Mouse (Mus musculus) activated CD4-positive, CD25-positive, alpha-beta regulatory T cell, adult 4 months (primary cell): Measurements from ENCODE around the gene Rhbdl1. TPM values are rescaled to one million over a fixed set of nuclear protein-coding genes. Genes with fewer than 3 reads are reported as not detected.

Source experiments
- ATAC-seq: one replicate; pipeline ENCODE4 v1.8.0; 2017
- polyA plus RNA-seq, 2 experiments: library from polyadenylated mRNA; unstranded; fragments of 100-300 nt; shearing (Covaris generic); gene quantifications; one replicate each; pipeline ENCODE4 v1.2.1; 2017

The Rhbdl1 gene
- polyA plus RNA-seq, 2 experiments from 2014 or later = 1.1 TPM; not detected in 1

- peak; percentile 66 for ATAC-seq
Measured at GRCm38 (mm10) chr17:25791843-25792527, 45.1 kb downstream of the Rhbdl1 start.

- no peak for ATAC-seq
Measured at GRCm38 (mm10) chr17:25791320-25791842, 45.7 kb downstream of the Rhbdl1 start.

- no peak for ATAC-seq
Measured at GRCm38 (mm10) chr17:25786781-25787504, 50.2 kb downstream of the Rhbdl1 start.

GRCm38 (mm10) chr17:25786280-25786679, 50.8 kb downstream of the Rhbdl1 start, which contains the start of gene Ccdc78:
Gene Ccdc78, plus strand, starts transcription at chr17:25786580.
- ATAC-seq = no peak

GRCm38 (mm10) chr17:25785281-25785745, 51.8 kb downstream of the Rhbdl1 start, which contains the start of gene Haghl:
Gene Haghl, minus strand, starts transcription at chr17:25785673.
- peak; percentile 76 for ATAC-seq

Other genes starting within 250 kb of the Rhbdl1 start
- gene Gng13, start 120.1 kb downstream of the Rhbdl1 start, polyA plus RNA-seq = not detected
- 1 to 10 TPM; 4.0 to 6.7 TPM for gene Chtf18, start 109.9 kb downstream of the Rhbdl1 start, polyA plus RNA-seq
- gene Rpusd1, start 109.6 kb downstream of the Rhbdl1 start, polyA plus RNA-seq = 10 to 100 TPM in 1 of 2 experiments, 1 to 10 TPM in 1; 9.3 to 10.3 TPM
- gene Mslnl, start 101.3 kb downstream of the Rhbdl1 start, polyA plus RNA-seq = under 1 TPM in 1 of 2 experiments, not detected in 1; 0.18 TPM
- not detected for gene Msln, start 82.9 kb downstream of the Rhbdl1 start, polyA plus RNA-seq
- gene Narfl, start 63.5 kb downstream of the Rhbdl1 start, polyA plus RNA-seq = 10 to 100 TPM; 15.6 to 20.9 TPM
- gene Haghl, start 51.6 kb downstream of the Rhbdl1 start, polyA plus RNA-seq = 10 to 100 TPM; 27.2 to 30.3 TPM
- gene Ccdc78, start 50.7 kb downstream of the Rhbdl1 start, polyA plus RNA-seq = under 1 TPM in 1 of 2 experiments, not detected in 1; 0.62 TPM
- gene Fam173a, start 44.4 kb downstream of the Rhbdl1 start, polyA plus RNA-seq = 100 to 1,000 TPM; 196 to 238 TPM
- not detected for gene AC134908.4, start 41.6 kb downstream of the Rhbdl1 start, polyA plus RNA-seq
- gene Metrn, start 40.2 kb downstream of the Rhbdl1 start, polyA plus RNA-seq = 1 to 10 TPM; 2.2 to 4.6 TPM
- gene Fbxl16, start 28.2 kb downstream of the Rhbdl1 start, polyA plus RNA-seq = under 1 TPM in 1 of 2 experiments, not detected in 1; 0.16 TPM
- gene Wdr24, start 13.7 kb downstream of the Rhbdl1 start, polyA plus RNA-seq = 10 to 100 TPM; 11.9 to 17.9 TPM
- 10 to 100 TPM; 11.4 to 21.9 TPM for gene Jmjd8, start 8.4 kb downstream of the Rhbdl1 start, polyA plus RNA-seq
- gene Stub1, start 3.9 kb downstream of the Rhbdl1 start, polyA plus RNA-seq = 10 to 100 TPM; 68.3 to 85.7 TPM
- gene Gm20683, start 4.5 kb upstream of the Rhbdl1 start, polyA plus RNA-seq = 1 to 10 TPM in 1 of 2 experiments, not detected in 1; 1.1 TPM
- 10 to 100 TPM; 18.4 to 29.8 TPM for gene Rhot2, start 7.6 kb upstream of the Rhbdl1 start, polyA plus RNA-seq
- 1 to 10 TPM; 3.8 to 8.3 TPM for gene Wdr90, start 24.2 kb upstream of the Rhbdl1 start, polyA plus RNA-seq
- 1 to 10 TPM; 2.2 to 6.9 TPM for gene Mcrip2, start 31.5 kb upstream of the Rhbdl1 start, polyA plus RNA-seq
- 100 to 1,000 TPM in 1 of 2 experiments, 10 to 100 TPM in 1; 88.3 to 119 TPM for gene Mettl26, start 37.8 kb upstream of the Rhbdl1 start, polyA plus RNA-seq
- under 1 TPM; 0.48 to 0.82 TPM for gene Wfikkn1, start 43.6 kb upstream of the Rhbdl1 start, polyA plus RNA-seq
- 1 to 10 TPM; 5.1 to 5.6 TPM for gene Rab40c, start 82.4 kb upstream of the Rhbdl1 start, polyA plus RNA-seq
- 10 to 100 TPM; 19.0 to 26.6 TPM for gene Pigq, start 107.6 kb upstream of the Rhbdl1 start, polyA plus RNA-seq
- gene Nhlrc4, start 107.7 kb upstream of the Rhbdl1 start, polyA plus RNA-seq = not detected
- gene A930017K11Rik, start 115.3 kb upstream of the Rhbdl1 start, polyA plus RNA-seq = not detected
- 1 to 10 TPM; 5.2 to 7.1 TPM for gene Capn15, start 148.5 kb upstream of the Rhbdl1 start, polyA plus RNA-seq
- 1 to 10 TPM; 2.4 to 2.7 TPM for gene Rab11fip3, start 232.3 kb upstream of the Rhbdl1 start, polyA plus RNA-seq